Mouse (Mus musculus): ENCODE results near the gene Opalin. TPM values are rescaled to one million over a fixed set of nuclear protein-coding genes. Genes with fewer than 3 reads are reported as not detected.
A peak's percentile ranks its signal among the peaks of the same experiment; 100 is the strongest.

Gene Opalin
- total RNA-seq, 2 experiments from 2014 or later, result 5.7 to 6.3 TPM

DNA sequence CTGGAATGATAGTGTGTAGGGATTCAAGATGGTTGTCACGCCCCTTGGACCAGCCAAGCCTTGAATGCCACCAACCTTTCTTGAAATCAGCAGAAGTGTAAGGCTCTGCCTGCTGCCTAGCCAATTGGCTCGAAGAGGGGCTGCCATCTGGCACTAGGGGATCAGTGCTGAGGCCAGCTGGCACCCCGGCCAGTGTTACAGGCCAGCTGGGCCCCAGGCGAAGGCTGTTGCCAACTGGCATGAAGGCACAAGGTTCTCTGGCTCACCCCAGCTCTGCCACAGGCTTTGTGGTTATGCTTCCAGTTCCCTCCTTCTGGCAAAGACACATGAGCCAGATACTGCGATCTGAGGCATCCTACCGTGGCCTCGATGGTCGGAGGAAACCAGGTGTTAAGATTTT is 24.5 kb upstream of the Opalin start:
- intact Hi-C loops (cut with DNase I), result no loop called here
- no peak for TF ChIP-seq CTCF (IDR thresholded peaks at IDR 0.05)
- no peak overlapping the region for H3K27ac ChIP-seq

DNA sequence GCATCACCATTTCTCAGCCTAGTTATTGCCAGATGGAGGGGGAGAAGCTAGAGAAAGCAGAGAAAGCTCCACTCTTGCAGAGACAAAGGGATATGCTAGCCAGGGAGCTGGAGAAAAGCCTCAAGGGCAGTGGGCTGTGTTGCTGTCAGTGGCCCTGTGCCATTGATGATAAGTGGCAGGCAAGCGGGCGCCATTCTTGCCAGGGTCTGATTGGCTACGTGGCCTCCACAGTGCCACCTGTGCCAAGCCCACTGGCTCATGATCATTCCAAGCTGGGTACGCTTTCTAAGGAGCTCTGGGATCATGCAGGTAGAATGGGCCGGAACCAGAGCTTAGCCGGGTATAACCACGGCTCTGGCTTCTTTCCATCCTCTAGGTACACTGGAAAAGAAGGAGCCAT is 23.9 kb upstream of the Opalin start:
- DNase-seq (ENCODE audit: extremely low spot score in 1 of 2, low spot score in 2 of 2), result no peak
- Histone ChIP-seq H3K27ac (no peak overlapping the region), H3K4me3 (no peak overlapping the region)
- intact Hi-C loops (cut with DNase I), result no loop called here
- no peak for TF ChIP-seq CTCF (IDR thresholded peaks at IDR 0.05)

More for the DNA sequence above, 24.5 kb upstream of the Opalin start:
- peak; percentile 57 to 67 for DNase-seq (ENCODE audit: extremely low spot score in 1 of 2, low spot score in 2 of 2)
- no peak overlapping the region for H3K4me3 ChIP-seq

DNA sequence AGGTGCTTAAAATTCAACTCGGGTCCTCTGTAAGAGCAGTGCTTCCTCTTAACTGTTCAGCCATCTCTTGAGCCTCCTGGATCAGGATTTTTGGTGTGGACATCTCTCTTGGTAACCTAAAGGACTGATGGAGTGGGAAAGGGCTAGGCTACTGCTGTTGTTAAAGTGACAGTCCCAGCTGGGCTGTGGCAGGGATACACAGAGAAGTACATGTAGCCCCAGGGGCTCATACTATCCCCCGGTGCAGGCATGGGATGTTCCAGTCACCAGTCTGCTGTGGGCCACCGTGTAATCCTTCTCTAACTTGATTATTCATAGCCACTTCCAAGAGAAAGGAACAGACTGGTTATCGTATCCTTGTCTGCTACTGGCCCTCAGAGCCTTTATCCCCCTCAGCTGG is 20.1 kb upstream of the Opalin start:
- Histone ChIP-seq H3K27ac (no peak overlapping the region), H3K4me3 (no peak overlapping the region)
- intact Hi-C loops (cut with DNase I), result no loop called here
- no peak for DNase-seq (ENCODE audit: extremely low spot score in 1 of 2, low spot score in 2 of 2)
- no peak for TF ChIP-seq CTCF (IDR thresholded peaks at IDR 0.05)

DNA sequence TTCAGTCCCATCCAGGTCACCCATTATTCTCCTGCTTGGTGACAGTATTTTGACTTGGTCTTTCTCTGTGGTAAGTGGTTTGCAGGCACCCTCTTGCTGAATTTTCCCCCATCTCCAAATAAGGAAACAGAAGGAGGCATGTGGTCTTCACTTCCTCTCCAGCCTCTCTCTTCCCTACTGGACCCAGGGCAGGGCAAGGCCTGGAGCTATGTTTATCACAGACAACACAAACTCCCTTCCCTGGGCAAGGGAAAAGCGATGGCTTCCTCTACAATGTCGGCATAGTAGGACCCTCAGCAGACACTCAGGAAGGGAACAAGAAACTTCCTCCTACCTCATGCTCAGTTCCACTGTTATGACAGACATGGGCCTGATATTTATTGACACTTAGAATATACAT is 15.0 kb upstream of the Opalin start:
- no peak for TF ChIP-seq CTCF (IDR thresholded peaks at IDR 0.05)
- no peak overlapping the region for H3K4me3 ChIP-seq
- no peak for DNase-seq (ENCODE audit: extremely low spot score in 1 of 2, low spot score in 2 of 2)
- intact Hi-C loops (cut with DNase I), result no loop called here
- H3K27ac ChIP-seq, result no peak overlapping the region

DNA sequence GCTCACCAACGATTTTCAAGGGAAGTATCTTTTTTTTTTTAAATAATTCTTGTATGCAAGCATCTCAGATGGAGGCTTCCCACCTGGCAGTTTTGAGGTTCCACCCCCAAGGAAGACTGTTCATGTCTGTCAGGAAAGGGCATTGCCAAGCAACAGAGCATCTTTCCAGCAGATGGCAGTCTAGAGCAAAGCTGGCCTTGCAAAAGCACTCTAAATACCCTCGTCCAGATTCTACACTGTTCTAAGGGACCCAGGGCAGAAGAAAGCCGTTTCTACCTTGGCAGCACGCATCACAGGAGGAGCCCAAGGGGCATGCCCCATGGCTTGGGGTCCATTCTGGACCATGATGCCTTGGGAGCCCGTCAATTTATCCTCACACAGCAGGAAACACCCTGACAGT is 12.9 kb upstream of the Opalin start:
- DNase-seq (ENCODE audit: extremely low spot score in 1 of 2, low spot score in 2 of 2), result peak; percentile 54 to 71
- TF ChIP-seq CTCF (IDR thresholded peaks at IDR 0.05), result peak; percentile 85
- intact Hi-C loops (cut with DNase I), result loop anchor here (5.0 to 10.0 kb wide), 4 partner anchors 117 to 672 kb away; partner anchors contain the start of gene Tll2
- no peak overlapping the region for H3K27ac ChIP-seq
- H3K4me3 ChIP-seq, result no peak overlapping the region

DNA sequence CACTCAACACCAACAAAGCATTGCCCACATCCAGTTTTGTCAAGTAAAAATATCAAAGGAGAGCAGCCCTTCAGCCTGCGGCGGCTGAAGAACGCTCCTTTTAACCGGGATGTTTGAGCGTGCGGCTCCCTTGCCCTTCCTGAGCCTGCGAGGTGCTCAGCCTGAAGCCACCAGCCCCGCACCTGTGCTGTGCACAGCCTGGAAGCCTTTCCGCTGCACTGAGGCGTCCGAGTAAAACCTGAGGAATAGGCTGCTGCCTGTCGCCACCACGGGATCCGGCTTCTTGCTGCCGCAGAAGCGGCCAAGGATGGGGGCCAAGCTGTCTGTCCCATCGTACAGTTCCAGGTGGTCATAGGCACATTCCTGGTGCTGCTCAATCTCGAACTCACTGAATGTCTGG is 11.6 kb upstream of the Opalin start:
- Histone ChIP-seq H3K4me3 (peak overlapping the region; percentile 24; the same call in 1 of the 2 replicates), H3K27ac (no peak overlapping the region)
- no peak for DNase-seq (ENCODE audit: extremely low spot score in 1 of 2, low spot score in 2 of 2)
- TF ChIP-seq CTCF (IDR thresholded peaks at IDR 0.05), result no peak
- intact Hi-C loops (cut with DNase I), result loop anchor here (5.0 to 10.0 kb wide), 4 partner anchors 119 to 674 kb away; partner anchors contain the start of gene Tll2

DNA sequence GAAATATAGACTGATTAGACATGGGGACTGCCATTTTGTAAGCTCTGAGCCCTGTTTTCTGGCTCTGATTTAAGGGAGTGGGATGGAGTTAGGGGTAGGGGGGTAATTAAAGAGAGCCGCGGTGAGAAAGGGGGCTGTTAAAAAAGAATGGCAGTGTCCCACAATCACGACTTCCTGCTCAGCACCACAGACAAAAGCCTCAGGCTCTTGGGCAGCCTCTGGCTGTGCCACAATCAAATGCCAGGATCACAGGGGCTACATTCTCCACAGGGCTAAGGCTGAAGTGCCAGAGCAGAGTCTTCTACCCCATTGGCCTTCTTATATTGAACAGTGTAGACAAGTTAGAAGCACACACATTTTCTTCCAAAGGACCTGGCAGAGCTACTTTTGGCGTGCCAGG is 11.0 kb upstream of the Opalin start:
- Histone ChIP-seq H3K4me3 (no peak overlapping the region), H3K27ac (no peak overlapping the region)
- DNase-seq (ENCODE audit: extremely low spot score in 1 of 2, low spot score in 2 of 2), result no peak
- intact Hi-C loops (cut with DNase I), result loop anchor here (5.0 to 10.0 kb wide), 4 partner anchors 119 to 674 kb away; partner anchors contain the start of gene Tll2
- no peak for TF ChIP-seq CTCF (IDR thresholded peaks at IDR 0.05)

DNA sequence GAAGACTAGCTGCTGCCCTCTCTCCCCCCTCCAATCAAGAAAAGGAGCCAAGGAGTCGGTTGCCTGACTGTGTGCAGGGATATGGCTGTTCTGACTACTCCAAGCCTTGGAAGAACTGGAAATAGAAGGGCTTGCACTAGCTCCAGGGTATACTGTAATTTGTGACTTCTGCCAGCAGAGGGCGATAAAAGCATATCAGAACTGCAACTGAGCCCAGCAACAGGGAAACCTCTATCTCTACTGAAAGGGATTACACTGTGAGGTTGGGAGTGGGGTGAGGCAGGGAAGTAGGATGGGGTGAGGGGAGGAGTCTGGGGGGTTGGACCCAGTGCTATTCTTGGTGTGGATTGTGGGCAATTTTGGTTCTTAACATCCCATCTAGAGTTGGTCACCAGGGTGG is 9.8 kb upstream of the Opalin start:
- peak; percentile 79 to 80 for DNase-seq (ENCODE audit: extremely low spot score in 1 of 2, low spot score in 2 of 2)
- Histone ChIP-seq H3K27ac (no peak overlapping the region), H3K4me3 (no peak overlapping the region)
- TF ChIP-seq CTCF (IDR thresholded peaks at IDR 0.05), result peak; percentile 76
- intact Hi-C loops (cut with DNase I), result loop anchor here (5.0 to 10.0 kb wide), 4 partner anchors 121 to 676 kb away; partner anchors contain the start of gene Tll2

DNA sequence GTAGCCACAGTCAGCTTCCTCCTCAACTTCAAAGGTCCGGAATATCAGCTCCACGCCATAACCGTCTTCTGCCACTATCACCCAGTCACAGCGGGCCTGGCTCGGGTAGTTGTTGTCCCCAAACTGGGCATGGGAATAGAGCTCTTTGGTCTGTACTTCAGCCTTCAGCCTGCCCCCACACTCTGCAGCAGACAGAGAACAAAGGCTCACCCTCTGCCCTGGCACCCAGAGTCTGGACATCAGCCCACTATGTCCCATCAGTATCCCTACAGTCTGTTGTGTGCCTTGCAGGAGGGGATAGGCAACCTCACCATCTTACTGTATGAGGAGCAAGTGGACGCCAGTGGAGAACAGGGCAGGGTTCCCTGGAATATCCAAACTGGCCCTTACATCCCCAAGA is 9.4 kb upstream of the Opalin start:
- intact Hi-C loops (cut with DNase I), result loop anchor here (5.0 to 10.0 kb wide), 4 partner anchors 121 to 676 kb away; partner anchors contain the start of gene Tll2
- DNase-seq (ENCODE audit: extremely low spot score in 1 of 2, low spot score in 2 of 2), result no peak
- no peak overlapping the region for H3K4me3 ChIP-seq
- no peak overlapping the region for H3K27ac ChIP-seq
- TF ChIP-seq CTCF (IDR thresholded peaks at IDR 0.05), result no peak

DNA sequence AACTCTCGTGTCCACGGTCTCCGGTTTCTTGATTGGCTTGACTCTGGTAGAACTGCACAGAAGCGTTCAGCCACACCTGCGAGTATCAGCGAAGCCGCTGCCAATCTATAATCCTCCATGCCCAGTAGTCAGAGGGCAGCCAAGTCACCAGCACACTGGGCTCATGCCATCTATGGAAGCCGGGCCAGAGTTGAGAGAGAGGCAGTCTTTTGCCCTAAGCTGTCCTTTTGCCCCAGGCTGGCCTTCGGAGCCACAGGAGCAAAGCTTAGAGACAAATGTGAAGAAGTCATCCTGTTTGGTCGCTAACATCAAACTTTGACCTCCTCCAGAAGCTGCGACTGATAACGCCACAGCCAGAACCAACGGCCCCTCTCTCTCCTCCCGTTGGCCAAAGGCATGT is 6.7 kb upstream of the Opalin start:
- intact Hi-C loops (cut with DNase I), result loop anchor here (10.0 kb wide), 1 partner anchor 371 kb away; no protein-coding TSS in a partner anchor
- no peak for DNase-seq (ENCODE audit: extremely low spot score in 1 of 2, low spot score in 2 of 2)

DNA sequence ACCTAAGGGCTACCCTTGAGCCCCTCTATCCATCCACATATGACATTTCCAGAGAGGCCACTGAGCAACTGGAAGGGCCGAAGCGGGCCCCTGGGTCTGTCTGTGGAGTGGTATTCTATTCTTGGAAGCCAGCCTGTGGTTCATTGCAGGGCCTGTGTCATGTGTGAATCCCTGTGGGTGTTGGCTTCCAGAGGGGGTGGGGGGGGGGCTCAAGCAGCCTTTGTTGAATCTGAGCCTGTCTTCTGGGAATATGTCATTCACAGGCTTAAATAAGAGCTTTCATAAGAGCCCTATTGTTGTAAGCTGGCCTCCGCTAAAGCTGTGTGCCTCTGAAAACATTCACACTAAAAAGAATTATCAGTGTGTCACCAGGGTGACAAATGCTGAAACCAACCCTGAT is 4.7 kb upstream of the Opalin start:
- H3K4me3 ChIP-seq, result no peak overlapping the region
- intact Hi-C loops (cut with DNase I), result loop anchor here (10.0 kb wide), 1 partner anchor 373 kb away; no protein-coding TSS in a partner anchor
- H3K27ac ChIP-seq, result peak overlapping the region; percentile 36
- no peak for DNase-seq (ENCODE audit: extremely low spot score in 1 of 2, low spot score in 2 of 2)
- no peak for TF ChIP-seq CTCF (IDR thresholded peaks at IDR 0.05)

More for the DNA sequence above, 6.7 kb upstream of the Opalin start:
- H3K27ac ChIP-seq, result no peak overlapping the region
- TF ChIP-seq CTCF (IDR thresholded peaks at IDR 0.05), result no peak
- no peak overlapping the region for H3K4me3 ChIP-seq

DNA sequence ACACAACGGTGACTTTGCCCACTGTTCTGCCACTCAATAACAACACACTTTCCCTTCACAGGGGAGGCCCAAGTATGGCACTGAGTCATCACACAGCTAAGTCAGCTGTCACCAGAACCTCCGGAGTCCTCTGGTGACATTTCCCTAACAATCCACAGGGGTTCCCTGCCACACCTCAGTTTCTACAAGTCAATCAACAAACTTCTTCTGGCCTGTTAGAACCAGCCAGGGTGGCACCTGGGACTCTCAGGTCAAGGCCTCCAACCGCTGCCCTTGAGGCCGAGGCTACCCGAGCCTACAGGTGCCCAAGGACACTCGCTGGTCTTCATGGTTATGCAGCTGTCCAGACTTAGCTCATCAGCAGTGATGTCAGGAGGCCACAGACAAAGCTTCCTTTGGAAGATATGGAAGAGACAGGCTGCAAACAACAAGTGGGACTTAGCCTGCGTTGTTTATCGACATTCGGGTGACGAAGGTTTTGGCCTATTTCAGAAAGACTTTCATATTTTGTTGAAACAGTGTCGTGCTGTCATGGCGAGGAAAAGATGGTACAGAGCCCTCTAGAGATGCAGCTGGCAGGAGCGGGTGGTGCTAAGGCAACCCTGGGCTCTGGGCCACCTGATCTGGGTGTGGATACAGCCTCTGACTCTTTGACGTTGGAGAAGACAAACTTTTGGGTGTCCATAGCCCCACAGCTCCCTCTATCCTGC is 3.0 kb downstream of the Opalin start:
- H3K4me3 ChIP-seq, result no peak overlapping the region; the same call in 1 of the 2 replicates
- DNase-seq (ENCODE audit: extremely low spot score in 1 of 2, low spot score in 2 of 2), result no peak
- H3K27ac ChIP-seq, result peak overlapping the region; percentile 36; the same call in 1 of the 2 replicates
- intact Hi-C loops (cut with DNase I), result no loop called here
- no peak for TF ChIP-seq CTCF (IDR thresholded peaks at IDR 0.05)

Data from left cerebral cortex, adult 2 months (tissue).